Mouse (Mus musculus) urinary bladder, postnatal 14 days (tissue): ENCODE measurements around the gene Retreg1.
"Not testable (repeated sequence)": the region's sequence is repeated elsewhere in the genome, so short reads cannot be mapped to it uniquely, and the experiment has no call there.

Experiments
- DNase-seq: peaks from one replicate; pipeline ENCODE4 v3.0.0; 2021; ENCODE audit warnings: low spot score

Gene Retreg1

GRCm38 (mm10) chr15:25999545-25999944 is 156.6 kb downstream of the Retreg1 start:
- not testable (repeated sequence) for DNase-seq

DNA sequence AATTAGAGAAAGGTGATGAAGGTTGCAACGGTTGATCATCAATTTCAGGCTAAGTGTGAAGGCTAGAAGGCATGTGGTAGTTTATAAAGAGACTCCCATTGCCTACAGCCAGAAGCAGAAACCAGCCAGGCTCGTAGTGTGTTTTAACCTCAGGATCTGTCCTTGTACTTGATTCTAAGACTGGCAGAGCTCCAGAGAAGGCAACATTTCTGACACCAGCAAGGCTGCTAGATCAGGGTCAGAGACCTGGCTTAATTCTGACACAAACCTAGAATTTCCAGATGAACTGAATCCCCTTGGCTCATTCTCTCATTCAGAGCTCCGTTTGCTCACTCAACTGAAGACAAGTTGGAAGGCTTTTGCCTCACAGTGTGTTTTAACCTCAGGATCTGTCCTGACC is 165.6 kb downstream of the Retreg1 start:
- DNase-seq, result no peak

DNA sequence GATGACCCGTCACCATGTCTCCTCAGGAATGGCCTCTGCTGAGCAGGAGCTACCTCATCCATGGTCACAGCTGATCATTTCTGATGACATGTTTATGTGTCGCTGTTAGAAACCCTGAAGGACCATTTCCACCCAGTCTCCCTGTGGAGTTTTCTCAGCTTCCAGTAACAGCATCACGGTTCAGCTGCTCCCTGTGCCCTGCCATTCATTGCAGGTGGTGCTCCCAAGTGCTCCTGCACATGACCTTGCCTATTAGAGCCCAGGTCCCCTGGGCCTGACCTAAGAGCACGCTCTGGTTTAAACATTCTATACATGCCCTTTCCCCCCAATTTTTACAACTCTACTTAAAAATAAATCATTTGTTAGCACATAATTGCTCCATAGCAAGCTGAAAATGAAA is 169.9 kb downstream of the Retreg1 start:
- DNase-seq, result no peak

GRCm38 (mm10) chr15:26015979-26016665 is 173.1 kb downstream of the Retreg1 start:
- no peak for DNase-seq

DNA sequence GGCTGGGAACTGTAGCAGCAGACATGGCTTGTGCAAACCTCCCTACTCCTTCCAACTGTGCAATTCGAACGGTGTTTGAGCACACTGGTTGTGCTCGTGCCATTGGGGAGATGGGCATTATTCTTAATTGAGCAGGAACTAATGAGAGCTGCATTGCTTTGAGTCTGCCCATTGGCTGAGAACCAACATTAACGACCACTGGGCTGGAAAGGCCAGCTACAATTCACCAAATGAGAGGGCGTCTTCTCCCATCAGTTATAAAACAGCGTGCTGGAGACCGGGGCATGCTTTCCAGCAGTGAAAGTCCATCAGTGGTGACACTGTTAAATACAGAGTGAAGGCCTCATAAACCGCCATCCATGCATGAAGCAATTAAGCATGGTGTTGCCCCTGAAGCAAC is 178.7 kb downstream of the Retreg1 start:
- DNase-seq, result no peak

- DNase-seq, result no peak
These were observed 179.7 kb downstream of the Retreg1 start for GRCm38 (mm10) chr15:26022636-26023035.
